Mouse (Mus musculus) cortical plate, adult 2 months (tissue): ENCODE results near the gene Nrd1. TPM values are rescaled to one million over a fixed set of nuclear protein-coding genes. Genes with fewer than 3 reads are reported as not detected.

Experiments
- H3K27ac ChIP-seq: fragments of 200-500 bp; 2 replicates; pipeline ENCODE4 v1.5.1; 2012; ENCODE audit warnings: low read length, control low read depth, inconsistent platforms; ENCODE audit not compliant: insufficient read depth
- H3K4me1 ChIP-seq: fragments of 200-500 bp; 2 replicates; pipeline ENCODE4 v1.6.1; 2011; ENCODE audit warnings: low read length; ENCODE audit not compliant: control insufficient read depth, insufficient read depth
- H3K4me3 ChIP-seq: fragments of 200-500 bp; 2 replicates; pipeline ENCODE4 v1.5.1; 2011; ENCODE audit warnings: mild to moderate bottlenecking, low read length, control low read depth; ENCODE audit not compliant: insufficient read depth
- CTCF ChIP-seq: fragments of 200-500 bp; IDR thresholded peaks from 2 replicates; pipeline ENCODE4 v1.5.1; 2011; ENCODE audit warnings: mild to moderate bottlenecking, control low read depth, low read length; ENCODE audit not compliant: insufficient read depth; ENCODE audit errors: extremely low read depth
- POLR2A ChIP-seq: fragments of 200-500 bp; IDR thresholded peaks from 2 replicates; pipeline ENCODE4 v1.6.1; 2011; ENCODE audit warnings: mild to moderate bottlenecking, low read length, control low read depth; ENCODE audit not compliant: insufficient read depth; ENCODE audit errors: extremely low read depth
- polyA plus RNA-seq: library from polyadenylated mRNA; depleted of rRNA; stranded (reverse); fragments of >200 nt; gene quantifications from 2 replicates; pipeline ENCODE4 v1.2.3, GENCODE M21; 2012

Gene Nrd1
- polyA plus RNA-seq, 1 experiment: 152 TPM

DNA sequence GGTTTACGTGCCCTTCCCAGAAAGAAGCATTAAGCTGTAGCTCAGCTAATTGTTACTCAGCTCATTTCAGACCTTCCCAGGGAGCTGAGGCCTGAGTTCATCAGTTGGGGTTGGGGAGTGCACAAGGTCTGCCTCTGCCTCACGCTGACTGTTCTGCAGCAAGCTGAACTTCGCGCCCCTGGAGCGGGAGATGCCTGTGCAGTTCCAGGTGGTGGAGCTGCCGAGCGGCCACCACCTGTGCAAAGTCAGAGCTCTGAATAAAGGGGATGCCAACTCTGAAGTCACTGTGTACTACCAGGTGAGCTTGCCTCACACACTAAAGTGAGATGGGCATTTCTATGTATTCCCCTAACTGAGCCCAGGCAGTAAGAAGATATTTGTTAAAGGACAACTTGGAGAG lies 55.9 kb downstream of the Nrd1 start:
- Histone ChIP-seq H3K4me3 (no peak overlapping the region), H3K4me1 (no peaks in the 10 kb centered on the region), H3K27ac (no peak overlapping the region)
- TF ChIP-seq CTCF: no peak
- TF ChIP-seq POLR2A: no peak

DNA sequence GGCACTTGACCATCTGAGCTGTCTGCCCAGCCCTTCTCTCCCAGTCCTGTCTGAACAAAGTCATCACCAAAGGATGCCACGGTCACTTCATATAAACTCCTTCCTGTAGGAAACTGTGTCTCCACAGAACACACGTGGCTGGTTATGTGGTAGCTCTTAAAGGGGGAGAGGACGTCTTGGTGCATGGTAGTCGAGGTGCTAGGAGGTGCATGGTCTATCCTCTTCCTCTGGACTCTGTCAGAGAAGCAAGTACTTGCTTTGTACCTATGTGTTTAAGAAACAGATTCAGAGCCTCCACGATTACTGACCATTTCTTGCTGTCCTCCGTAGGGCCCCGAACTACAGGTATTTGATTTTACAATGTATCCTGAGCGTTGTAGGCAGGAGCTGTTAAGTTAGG lies 57.2 kb downstream of the Nrd1 start:
- Histone ChIP-seq H3K4me1 (no peaks in the 10 kb centered on the region), H3K4me3 (no peak overlapping the region)
- no peak for TF ChIP-seq POLR2A
- TF ChIP-seq CTCF: no peak

GRCm38 (mm10) chr4:109059255-109059821 lies 58.9 kb downstream of the Nrd1 start:
- H3K27ac ChIP-seq: no peak overlapping the region
- no peaks in the 10 kb centered on the region for H3K4me1 ChIP-seq
- no peak for TF ChIP-seq CTCF
- no peak for TF ChIP-seq POLR2A
- H3K4me3 ChIP-seq: no peak overlapping the region

More for the DNA sequence above, 57.2 kb downstream of the Nrd1 start:
- H3K27ac ChIP-seq: no peak overlapping the region

DNA sequence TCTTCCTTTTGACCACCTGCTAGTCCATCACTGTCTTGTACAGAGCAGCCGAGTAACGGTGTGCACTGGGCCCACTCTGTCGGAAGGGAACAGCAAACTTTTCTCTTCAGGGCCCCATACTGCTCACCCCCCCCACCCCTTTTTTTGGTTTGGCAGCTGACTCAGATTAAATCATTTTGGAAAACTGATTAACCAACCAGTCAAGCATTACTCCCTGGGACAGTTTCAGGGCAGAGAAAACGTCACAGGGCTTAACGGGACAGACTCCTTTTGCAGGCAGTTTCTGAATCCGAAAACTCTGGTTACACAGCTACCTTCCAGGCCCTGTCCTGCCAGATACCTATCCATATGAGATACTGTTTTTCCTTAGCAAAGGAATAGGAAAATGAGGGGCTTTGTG lies 64.5 kb downstream of the Nrd1 start:
- no peak overlapping the region for H3K4me3 ChIP-seq
- no peaks in the 10 kb centered on the region for H3K4me1 ChIP-seq
- TF ChIP-seq CTCF: no peak
- no peak for TF ChIP-seq POLR2A
- H3K27ac ChIP-seq: no peak overlapping the region

DNA sequence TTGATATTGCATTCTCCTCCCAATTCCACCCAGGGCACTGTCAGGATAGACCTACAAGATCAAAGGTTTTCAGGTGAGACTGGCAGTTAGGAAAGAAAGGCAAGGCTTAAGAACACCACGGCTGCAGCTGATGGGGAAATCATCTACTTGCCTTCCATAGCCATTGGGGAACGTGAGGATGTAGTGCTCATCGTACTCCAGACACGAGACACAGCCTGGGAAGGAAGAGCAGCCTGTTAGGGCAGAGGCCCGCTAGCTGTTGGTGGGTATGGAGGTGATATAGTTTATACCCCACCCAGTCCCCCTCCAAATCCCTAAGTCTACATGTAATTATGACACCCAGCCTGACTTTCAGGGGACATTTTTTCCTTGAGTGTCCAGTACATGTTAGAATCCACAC lies 65.3 kb downstream of the Nrd1 start:
- Histone ChIP-seq H3K4me3 (no peak overlapping the region), H3K4me1 (no peaks in the 10 kb centered on the region; the same call in 1 of the 2 replicates), H3K27ac (no peak overlapping the region)
- TF ChIP-seq CTCF: no peak
- TF ChIP-seq POLR2A: no peak

DNA sequence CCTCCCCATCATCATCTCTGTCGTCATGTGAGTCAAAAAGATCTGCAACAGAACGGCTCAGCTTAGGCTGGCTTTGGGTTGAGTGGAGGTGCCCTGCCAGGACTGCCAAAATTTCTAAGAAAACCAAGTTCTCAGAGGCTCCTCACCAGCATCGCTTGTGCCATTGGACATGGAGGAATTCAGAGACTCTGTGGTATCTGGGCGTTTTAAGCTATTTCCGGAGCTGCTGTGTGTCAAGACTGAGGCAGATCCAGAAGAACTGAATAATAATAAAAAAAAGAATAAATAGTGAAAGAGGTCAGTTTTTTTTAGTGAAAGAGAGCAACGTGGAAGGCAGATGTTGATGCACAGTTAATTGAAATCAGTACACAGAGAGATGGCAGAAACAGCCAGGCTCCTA lies 72.4 kb downstream of the Nrd1 start:
- no peak overlapping the region for H3K4me3 ChIP-seq
- H3K4me1 ChIP-seq: peaks cover 2% of the 10 kb centered on the region; the same call in 1 of the 2 replicates
- no peak for TF ChIP-seq CTCF
- TF ChIP-seq POLR2A: no peak
- H3K27ac ChIP-seq: no peak overlapping the region

- no peak overlapping the region for H3K4me3 ChIP-seq
- no peak for TF ChIP-seq CTCF
- no peak for TF ChIP-seq POLR2A
Measured at GRCm38 (mm10) chr4:109073296-109073695, 72.8 kb downstream of the Nrd1 start.

GRCm38 (mm10) chr4:109078941-109079340 lies 78.5 kb downstream of the Nrd1 start:
- TF ChIP-seq CTCF: no peak
- no peak for TF ChIP-seq POLR2A
- no peak overlapping the region for H3K4me3 ChIP-seq
- H3K27ac ChIP-seq: no peak overlapping the region
- peaks cover 5% of the 10 kb centered on the region for H3K4me1 ChIP-seq

More at GRCm38 (mm10) chr4:109073296-109073695, 72.8 kb downstream of the Nrd1 start:
- Histone ChIP-seq H3K27ac (no peak overlapping the region), H3K4me1 (peaks cover 2% of the 10 kb centered on the region; the same call in 1 of the 2 replicates)

GRCm38 (mm10) chr4:109079676-109080075 lies 79.2 kb downstream of the Nrd1 start:
- TF ChIP-seq CTCF: no peak
- no peak for TF ChIP-seq POLR2A
- H3K27ac ChIP-seq: peak overlapping the region; percentile 76
- peaks cover 5% of the 10 kb centered on the region for H3K4me1 ChIP-seq
- no peak overlapping the region for H3K4me3 ChIP-seq

- TF ChIP-seq CTCF: no peak
- no peak for TF ChIP-seq POLR2A
- H3K4me1 ChIP-seq: peaks cover 5% of the 10 kb centered on the region
- H3K4me3 ChIP-seq: no peak overlapping the region
- H3K27ac ChIP-seq: peak overlapping the region; percentile 76
Measured at GRCm38 (mm10) chr4:109080118-109080517, 79.7 kb downstream of the Nrd1 start.

- no peak for TF ChIP-seq CTCF
- TF ChIP-seq POLR2A: no peak
- Histone ChIP-seq H3K27ac (no peak overlapping the region), H3K4me3 (no peak overlapping the region), H3K4me1 (no peaks in the 10 kb centered on the region)
Measured at GRCm38 (mm10) chr4:109089171-109089570, 88.7 kb downstream of the Nrd1 start.
